Mouse (Mus musculus) adrenal gland, postnatal 14 days (tissue): ENCODE measurements at regions not wholly inside any gene's neighbourhood (a gene's known extent, or its start where the extent isn't known, plus 50 kb on each side); places are given as distances from the start of the nearest gene placed in this dataset.
A peak's percentile ranks its signal among the peaks of the same experiment; 100 is the strongest.

Source experiments
- DNase-seq: peaks from one replicate; pipeline ENCODE4 v3.0.0; 2021; ENCODE audit warnings: mixed read lengths

DNA sequence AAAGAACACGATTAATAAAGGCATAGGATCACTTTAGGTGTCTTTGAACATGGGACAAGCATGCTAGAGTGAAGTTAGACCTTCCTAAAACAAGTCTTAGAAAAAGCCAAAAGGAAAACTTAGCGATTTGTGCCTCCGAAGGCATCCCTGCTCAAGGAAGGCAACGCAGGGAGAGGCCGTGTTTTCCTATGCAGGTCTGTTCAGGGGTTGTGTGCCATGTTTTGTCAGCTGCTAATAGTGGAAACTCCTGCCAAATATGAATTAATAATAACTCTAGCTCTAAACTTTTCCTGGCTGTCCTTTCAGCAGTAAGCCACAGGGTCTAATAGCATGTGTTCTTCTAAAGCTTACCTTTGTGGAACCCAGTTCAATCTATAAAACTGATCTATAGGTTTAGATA lies 168.4 kb upstream of the Ccdc122 start:
- DNase-seq, result no peak

DNA sequence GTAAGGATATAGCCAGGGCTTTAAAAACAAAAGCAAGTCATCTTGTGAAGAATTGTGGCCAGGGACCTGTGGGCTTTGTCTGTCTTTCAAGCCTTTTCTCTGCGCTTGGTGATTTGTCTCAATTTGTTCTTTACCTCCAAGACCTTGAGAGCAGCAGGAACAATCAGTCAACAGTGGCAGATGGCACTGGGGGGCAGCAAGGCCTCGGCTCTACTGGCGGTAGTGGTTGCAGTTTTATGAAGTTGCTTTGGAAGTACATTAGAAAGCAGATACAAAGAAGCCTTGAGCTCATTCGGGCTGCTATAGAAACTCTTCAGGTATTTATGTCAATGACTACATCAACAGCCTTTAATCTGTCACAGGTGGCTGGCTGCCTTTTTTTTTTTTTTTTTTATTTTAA lies 171.9 kb upstream of the Ccdc122 start:
- DNase-seq, result peak; percentile 20

DNA sequence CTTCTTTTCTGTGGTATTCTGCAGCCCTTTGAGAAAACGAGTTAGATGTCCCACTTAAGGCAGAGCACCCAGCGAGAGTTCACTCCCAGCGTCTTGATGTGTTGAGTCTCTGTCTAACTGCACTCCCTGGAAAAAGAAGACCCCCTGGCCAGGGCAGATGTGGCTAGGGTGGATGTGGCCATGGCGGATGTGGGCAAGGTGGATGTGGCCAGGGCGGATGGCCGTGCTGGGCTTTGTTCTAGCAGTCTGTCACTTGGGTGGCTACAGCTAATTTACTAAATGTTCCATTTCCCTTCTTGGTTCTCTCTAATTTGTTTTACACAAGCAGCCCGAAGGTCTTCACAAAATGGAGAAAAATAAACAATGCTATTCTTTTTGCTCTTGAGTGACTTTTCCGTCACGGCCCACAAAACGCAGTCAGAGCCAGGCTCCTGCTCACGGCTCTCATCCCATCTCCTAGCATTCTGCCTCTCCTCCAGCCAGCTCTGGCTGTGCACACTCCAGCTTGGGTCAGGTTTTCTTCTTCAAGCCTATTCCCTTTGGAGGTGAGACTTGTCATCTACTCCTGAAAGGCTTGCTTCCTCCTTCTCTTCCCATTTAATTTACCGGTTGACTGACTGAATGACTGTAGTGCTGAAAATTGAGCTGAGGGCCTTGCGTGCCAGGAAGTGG lies 173.4 kb upstream of the Ccdc122 start:
- no peak for DNase-seq

DNA sequence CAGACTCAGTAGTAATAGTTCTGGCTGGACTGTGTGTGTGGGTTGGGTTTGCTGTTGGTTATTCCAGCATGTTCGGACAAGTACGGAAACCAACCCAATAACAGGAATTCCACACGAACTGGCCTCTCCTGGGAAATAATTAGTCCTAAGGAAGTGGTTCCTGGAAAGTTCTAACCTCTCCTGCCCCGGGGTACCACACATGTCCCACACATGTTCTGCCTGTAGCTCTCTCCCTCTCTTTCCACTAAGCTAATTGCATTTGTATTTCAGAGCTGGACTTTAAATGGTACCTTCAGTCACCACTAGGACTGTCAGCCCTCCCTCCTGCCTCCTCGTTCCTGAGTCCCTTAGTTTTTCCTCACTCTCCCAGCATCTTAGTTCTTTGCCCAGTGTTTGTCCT lies 178.2 kb upstream of the Ccdc122 start:
- DNase-seq, result no peak

DNA sequence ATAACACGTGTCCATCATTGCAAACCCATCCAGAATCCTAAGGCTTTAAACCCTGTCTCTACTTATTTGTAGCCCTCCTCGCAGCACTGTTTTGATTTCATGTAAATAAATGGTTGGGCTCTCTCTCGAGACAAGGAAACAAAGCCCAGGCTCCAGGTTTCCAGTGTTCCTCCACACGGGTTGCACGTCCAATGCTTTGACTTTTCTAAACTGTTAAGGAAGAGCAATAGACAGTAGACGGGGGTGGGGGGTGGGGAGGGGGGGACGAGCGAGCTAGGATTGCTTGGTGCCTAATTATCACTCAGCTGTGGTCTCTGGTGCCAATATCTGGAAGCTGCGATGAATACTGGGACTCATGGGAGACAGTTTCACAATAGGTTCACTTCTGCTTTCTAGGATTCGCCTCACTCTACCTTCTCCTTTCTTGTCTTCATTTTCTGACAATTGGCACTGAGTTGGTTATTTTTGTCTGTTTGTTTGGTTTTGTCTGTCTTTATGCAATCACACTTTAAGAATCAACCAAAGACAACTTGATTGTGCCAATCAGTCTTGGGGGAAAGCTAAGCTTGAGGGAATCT lies 179.3 kb upstream of the Ccdc122 start:
- no peak for DNase-seq

DNA sequence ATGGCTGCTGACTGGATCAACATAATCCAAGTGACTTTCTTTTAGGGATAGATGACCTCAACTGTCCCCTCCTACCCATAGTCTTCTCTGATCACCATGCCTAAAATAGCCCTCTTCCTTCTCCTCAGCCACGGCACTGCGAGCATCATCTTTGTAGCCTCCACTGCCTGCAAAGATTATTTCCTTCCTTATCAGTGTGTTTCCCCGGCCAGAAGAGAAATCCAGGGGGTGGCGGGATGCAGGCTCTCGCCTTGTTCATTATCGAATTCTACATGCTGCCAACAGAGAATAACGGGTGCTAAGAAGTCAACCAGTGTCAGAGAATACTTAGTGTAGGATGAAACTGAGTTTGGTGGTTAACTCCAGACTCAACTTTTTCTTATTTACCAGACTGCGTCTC lies 180.0 kb upstream of the Ccdc122 start:
- DNase-seq, result no peak

DNA sequence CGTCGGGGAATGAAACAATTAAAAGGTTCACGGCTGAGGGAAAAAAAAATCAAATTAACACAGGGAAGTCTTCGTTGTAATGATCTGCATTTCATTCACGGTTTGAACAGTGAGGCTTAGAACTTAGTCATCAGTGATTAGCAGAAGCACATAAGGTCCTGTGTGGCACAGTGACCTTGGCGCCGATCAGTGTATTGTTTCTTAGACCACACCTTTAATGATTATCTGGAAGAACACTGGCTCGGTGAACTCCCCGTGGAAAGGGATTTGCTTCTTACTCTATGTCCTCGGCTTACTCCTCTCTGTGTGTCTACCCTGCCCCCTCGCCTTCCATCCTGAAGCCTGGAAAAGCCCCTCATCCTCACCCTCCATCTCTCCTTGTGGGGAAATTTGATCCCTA lies 181.6 kb upstream of the Ccdc122 start:
- DNase-seq, result no peak

DNA sequence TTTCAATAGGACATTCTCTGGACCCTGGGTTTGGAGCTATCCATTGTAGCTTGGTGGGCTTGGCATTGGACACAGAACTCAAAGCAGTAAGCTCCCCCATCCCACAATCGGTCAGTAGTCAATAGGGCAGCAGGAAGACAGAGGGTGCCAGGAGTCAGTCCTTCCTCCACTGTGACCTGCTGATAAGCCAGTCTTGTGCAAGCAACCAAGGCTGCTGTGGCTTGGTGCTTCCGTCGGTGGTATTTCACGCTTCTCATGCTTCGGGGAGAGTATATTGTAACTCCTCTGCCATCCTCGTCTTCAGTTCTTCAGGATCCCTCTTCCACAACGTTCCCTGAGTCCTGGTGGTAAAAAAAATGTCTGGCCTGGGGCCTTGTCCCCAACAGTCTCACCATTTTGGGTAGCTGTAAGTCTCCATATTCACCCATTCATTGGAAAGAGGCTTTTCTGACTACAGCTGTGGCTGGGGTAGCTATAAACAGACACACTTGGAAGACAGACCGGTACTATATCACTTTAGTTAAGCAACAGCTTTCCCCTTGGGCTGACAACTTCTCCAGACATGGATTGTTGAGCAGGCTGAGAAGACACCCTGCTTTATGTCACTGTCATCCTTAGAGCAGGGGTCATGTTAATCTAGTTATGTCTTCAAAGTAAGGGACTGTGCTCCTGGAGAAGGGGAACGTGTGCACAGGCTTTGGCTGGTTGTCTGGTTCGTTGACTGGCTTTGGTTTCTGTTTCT lies 184.9 kb upstream of the Ccdc122 start:
- peak; percentile 38 for DNase-seq

DNA sequence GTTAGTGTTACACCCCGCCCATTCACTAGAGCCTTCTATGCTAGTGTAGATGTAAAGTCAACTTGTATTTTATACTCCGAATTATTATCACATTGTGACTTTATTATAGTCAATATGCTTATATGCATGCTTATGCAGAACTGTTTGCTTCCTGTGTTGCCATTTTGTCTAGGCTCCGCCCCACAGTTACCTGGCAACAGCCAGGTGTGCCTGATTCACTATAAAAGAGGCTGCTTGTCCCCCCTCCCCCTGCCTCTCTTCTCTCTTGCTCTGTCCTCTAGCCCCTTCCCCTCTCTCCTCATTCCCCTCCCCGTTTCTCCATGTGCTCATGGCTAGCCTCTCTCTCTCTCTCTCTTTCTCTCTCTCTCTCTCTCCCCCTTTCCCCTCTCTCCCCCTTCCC lies 185.9 kb upstream of the Ccdc122 start:
- DNase-seq, result no peak

DNA sequence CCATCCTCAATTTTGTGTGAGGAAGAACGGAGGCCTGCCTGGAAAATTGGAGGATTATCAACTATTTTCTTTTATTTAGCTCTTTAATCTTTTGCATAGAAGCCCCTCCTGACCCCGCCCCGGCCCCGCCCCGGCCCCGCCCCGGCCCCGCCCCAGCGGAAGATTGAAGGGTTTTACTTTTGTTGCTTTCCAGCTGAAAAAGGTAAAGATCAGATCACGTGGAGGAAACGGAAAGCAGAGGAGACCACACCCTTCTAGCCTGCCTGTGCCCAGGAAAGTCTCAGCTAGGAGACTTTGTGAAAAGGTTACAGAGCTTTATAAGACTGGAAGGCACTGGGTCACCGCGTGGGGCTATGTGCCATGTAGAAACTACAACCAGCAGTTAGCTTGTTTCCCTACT lies 186.5 kb upstream of the Ccdc122 start:
- DNase-seq, result no peak

DNA sequence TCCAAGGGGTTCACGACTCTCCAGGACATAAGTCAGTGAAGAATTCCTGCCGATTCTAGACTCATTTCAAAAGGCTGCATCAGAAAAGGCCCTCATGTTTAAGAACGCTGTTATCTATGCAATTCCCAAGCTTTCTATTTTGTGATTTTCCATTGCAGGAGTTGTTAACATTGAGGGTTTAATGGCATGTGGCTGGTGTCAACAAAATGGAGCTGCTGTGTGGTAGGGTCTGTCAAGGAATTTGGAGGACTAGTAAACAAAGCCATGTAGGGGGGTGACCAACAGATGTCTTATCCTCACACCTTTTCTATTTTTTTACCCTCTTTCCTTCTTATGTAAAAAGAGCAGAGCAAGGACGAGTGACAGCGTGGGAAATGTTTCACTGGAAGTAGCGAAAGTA lies 186.9 kb upstream of the Ccdc122 start:
- no peak for DNase-seq

DNA sequence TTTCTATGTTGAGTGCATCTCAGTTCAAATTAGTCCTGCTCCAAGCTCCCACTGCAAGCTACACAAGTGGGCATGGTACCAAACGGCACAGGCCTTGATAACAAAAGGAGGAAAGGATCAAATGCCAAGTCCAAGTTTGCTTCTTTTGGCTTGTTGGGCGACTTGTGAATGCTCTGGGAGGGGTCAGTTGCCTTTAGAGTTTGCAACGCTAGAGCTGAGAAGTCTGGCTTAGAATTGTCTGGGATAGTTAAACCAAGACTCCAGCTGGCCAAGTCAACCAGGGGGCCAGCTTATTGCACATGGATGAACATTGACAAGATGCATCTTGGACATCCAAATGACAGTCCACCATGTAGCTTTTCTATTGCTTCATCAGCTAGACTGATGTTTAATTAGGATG lies 187.5 kb upstream of the Ccdc122 start:
- DNase-seq, result no peak

DNA sequence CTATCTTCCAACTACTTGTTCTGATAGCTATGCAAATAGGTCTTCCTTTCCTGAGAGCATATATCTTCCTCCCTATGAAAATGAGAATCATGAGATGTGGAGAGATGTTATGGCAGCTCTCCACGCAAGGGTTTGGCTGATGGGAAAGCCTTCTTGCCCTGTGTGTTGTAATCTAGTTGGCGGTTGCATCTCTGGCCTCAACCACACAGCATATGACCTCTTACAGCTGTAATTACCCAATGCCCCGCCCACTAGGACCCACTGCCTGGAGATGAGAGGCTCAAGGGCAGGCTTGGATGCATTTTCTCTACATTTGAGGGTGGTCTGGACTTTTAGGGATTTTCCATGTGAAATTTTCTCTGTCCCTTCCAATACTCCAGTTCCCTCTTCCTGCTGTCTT lies 190.9 kb upstream of the Ccdc122 start:
- DNase-seq, result peak; percentile 30

DNA sequence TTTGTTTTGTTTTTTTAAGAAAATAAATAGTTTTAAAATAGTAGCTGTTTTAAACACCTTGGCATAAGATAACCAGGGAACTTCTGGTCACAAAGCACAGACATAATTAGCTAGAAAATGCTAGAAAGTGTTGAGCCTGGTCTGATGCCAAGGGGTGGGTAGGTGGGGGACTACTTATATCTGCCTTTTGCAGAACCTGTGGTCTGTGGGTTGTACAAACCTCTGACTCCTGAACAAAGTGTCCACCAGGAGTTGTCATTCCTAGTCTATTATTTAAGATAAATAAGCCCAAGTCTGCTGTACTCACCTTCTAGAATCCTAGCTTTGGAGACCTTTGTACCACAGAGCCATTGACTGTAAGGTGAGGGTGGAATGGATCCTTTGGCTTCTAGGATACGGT lies 191.9 kb upstream of the Ccdc122 start:
- no peak for DNase-seq

DNA sequence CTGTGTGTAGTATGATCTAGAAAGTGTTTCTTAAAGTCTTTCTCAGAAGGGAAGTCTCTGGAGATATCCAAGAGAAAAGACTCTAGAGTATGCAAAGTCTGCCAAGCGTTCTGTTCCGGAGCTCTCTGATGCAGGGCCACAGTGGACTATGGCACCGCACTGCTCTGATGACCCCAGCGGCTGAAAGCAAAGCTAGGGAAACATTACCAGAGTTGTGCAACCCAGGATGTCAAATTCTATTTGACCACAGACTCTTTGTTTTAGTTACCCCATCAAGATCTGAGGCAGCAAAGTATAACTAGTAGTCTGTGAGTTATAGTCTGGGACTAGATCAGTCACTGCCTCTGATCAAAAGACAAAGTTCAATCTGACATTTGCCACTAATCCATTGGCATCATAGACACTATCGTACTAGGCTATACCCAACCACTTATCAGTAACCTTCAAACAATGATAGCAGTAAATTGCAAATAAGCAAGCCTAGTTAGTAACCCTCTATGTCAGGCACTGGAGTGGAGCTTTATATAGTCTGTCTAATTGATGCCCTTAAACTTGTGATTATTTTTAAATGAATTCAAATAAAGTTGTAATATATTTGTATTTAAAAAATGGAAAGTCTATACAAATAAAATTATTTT lies 198.9 kb upstream of the Ccdc122 start:
- no peak for DNase-seq

DNA sequence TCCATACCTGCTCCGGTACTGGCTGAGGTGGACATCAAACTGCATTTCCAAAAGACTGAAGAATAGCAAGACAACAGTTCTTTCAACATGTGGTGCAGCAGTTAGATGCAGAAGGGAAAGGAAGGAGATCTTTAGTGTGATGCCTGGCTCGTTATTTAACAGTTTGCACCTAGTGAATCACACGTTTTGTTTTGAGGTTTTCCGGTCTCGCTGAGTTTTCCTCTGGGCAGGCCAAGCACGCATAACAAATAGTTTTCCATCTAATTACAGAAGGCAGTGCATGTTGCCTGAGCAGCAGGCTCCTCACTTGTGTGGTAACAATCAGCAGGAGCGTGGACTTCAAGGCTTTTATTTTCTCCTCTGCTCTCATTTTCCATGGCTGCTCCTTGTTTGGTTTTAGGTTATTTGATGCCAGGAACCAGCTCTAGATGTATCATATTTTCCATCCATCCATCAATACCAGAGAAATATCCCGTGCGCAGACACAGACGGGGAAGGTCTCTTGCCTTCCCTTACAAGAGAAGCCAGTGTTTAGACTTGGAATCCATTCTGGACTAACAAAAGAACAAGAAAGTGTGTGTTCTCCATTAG lies 199.6 kb upstream of the Ccdc122 start:
- no peak for DNase-seq

DNA sequence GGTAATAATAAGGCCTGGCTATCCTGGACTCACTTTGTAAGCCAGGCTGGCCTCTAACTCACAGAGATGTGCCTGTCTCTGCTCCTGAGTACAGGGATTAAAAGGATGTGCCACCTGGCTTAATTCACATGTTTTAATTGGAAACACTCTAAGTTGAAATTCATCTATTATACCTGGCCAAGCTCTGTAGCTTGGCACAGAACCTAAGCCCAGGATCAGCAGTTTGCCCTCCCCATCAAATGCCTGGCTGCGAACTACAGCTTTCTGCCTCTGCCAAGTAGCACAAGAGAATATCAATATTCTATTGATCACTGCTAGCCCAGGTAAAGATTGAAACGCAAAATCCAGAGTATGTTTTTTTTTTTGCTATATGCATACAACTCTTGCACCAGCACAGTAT lies 200.3 kb upstream of the Ccdc122 start:
- DNase-seq, result no peak

DNA sequence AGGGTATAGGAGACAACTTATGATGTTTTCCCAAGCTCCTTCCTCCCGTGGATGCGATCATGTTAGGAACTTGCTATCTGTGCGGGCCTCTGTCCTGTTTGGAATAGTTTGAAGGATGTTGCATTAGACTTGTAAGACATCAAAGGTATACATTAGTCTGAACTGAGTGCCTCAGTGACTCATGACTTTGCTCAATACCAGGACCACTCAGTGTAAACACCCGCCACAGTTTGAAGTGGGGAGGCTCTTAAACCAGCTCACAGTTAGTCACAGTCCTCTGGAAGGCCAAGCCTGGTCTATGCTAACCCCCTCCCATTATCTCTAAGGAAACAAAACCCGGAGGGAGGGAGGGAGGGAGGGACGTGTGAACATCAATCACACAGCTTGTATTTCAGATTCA lies 202.5 kb upstream of the Ccdc122 start:
- no peak for DNase-seq

DNA sequence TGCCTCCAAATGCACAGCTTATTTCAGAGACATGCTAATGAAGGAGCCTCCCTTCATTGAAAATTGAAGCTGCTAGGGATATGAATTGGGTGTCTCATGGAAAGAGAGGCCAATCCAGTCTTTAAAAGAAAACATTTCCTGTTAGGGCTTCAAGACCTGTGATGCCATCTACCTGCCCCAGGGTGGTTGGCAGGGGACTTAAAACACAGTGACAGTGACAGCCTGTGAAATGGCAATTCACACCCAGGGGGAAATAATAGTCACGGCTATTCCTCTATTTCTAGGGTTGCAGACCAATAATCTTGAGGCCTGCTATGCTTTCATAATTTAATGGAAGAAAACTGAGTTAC lies 207.4 kb upstream of the Ccdc122 start:
- no peak for DNase-seq

DNA sequence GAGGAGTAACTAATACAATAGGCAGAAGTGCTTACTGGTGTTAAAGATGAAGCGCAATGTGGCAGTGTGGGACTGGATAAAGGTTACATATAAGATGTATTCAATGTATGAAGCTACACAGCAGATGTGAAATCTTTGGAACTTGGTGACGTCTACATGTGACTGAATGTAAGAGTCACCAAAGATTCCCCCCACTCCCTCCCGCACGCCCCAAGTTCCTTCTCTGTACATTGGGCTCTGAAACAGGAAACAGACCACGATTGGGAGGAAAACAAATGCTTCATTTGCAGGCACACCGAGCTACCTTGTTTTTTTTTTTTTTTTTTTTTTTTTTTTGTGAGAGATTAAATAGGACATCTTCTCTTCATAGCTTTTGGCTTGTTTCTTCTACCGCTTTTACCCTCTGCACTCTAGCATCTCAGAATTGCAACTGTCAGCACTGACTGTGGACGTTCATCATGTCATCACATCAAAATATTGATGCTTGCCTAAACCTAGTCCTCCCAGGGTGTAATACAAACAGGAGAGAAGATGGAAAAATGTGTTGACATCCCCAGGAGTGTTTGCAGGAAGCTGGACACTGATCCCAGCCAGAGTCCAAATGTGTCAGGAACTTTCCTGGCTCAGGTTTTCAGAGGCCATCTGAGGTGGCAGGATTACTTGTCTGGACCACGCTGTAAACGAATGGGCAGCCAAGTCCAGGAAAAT lies 208.0 kb upstream of the Ccdc122 start:
- no peak for DNase-seq

DNA sequence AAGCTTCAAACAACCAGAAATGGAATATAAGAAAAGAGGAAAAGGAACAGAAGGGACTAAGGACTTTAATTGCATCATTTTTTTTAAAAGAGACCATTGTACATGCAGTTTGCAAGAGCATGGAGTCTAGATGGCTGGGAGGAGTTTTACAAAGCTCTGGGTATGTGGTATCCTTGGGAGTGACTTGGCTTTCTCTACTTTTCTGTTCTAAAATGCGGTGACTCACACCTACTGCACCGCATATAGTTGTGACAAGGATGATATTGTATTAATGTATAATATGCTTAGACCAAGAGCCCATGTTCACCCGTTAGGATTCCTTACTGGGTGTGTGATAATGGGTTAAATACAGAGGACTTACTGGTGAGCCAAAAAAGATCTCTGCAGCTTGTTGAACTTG lies 212.5 kb upstream of the Ccdc122 start:
- DNase-seq, result no peak

DNA sequence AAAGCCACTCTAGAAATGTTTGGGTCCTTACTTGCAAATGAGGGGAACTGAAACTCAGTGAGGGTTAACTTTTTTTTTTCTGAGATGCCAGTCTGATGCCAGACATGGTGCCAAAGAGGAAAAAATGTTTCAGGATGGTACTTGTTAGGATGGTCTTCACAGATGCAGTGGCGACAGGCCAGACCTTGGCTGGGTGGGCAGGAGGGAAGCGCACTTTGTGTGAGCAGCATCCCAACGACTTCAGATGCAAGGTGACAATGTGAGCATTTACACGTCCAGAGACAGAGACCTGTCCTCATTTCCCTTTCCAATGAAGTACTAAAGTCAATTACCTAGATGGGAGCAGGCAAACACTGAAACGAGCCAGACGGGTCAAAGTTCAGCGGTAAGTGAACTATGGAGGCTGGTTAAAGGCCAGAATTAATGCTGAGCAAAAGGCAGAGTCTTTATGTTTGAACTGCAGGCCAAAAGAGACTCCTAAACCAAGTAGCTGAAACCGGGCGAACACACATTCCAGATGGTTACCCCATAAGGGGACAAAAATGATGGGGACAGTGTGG lies 213.7 kb upstream of the Ccdc122 start:
- no peak for DNase-seq
